Mouse (Mus musculus): Measurements from ENCODE around the gene Dazap1.
"Not testable (repeated sequence)": the region's sequence is repeated elsewhere in the genome, so short reads cannot be mapped to it uniquely, and the experiment has no call there.

Dazap1 gene

GRCm38 (mm10) chr10:80260642-80261584 is at the start of gene Dazap1, which contains the start of gene Gamt:
Gene Dazap1 (plus strand): TSS chr10:80261486.
Gene Gamt (minus strand): TSS chr10:80261012.
- in situ Hi-C loops (cut with MseI, MboI) = no loop called here

GRCm38 (mm10) chr10:80211547-80212103 is 49.7 kb upstream of the Dazap1 start:
- in situ Hi-C loops (cut with MseI, MboI) = not testable (repeated sequence)

GRCm38 (mm10) chr10:80215048-80215772 is 46.1 kb upstream of the Dazap1 start:
- in situ Hi-C loops (cut with MseI, MboI) = no loop called here

GRCm38 (mm10) chr10:80220676-80221075 is 40.6 kb upstream of the Dazap1 start:
- in situ Hi-C loops (cut with MseI, MboI) = no loop called here

DNA sequence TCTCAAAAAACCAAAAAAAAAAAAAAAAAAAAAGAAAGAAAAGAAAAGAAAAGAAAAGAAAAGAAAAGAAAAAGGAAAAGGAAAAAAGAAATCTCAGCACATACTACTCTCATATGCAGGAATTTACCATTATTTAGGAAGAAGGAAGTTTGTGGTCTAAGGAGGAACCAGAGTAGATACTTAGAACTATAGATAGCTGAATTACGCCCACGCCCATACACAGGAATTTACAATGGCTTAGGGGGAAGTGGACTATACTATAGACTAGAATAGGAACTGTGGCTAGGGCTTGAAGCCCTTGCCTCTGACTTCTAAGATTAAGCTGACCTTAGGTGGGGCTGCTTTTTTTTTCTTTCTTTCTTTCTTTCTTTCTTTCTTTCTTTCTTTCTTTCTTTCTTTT is 38.1 kb upstream of the Dazap1 start:
- in situ Hi-C loops (cut with MseI, MboI) = not testable (repeated sequence)

DNA sequence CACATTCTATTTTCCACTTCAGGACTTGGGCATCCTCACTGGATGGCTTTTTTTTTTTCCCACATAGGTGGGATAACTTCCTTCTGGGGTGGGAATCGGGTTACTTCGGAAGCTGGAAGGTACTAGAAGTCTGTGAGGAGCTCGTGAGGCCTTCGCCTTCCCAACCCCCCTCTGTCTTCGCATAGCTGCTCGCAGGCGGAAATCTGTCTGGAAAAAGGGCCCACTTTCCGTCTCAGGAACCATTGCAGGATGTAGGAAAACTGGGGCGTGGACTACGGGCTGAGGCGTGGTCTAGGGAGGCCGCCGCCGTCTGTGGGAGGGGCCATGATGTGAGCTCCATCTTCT is 35.2 kb upstream of the Dazap1 start:
- in situ Hi-C loops (cut with MseI, MboI) = no loop called here

DNA sequence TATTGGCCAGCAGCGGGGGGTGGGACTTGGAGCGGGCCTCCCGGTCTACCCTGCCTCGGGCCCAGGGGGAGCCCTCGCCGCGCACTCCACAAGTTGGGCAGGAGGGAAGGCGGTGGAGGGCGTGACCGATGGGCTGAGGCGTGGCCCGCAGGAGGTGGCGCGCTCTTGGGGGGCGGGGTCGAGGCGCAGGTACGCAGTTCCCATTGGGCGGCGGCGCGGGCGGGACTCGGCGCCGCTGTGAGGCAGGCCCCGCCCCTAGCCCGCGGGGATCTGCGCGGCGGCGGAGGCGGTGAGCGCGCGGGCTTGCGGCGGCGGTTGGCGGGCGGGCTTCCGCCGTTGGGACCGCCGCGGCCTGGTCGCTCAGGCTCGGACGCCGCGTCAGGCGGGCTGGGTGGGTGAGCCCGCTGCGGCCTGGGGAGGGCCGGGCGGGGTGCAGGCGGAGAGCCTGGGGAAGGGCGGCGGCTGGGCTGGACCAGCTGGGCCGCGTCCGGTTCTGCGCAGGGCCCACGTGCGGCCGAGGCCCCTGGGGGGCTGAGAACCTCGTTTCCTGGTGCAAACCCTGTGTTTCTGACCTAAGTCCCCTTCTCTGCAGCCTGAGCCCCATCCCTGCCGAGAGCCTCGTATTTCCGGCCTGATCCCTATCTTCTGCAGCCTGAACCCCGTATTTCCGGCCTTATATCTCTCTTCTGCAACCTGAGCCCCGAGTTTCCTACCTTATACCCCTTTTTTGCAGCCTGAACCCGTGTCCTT is 34.7 kb upstream of the Dazap1 start, which contains the start of gene Mum1:
Gene Mum1 (plus strand): TSS at position 19 of the 750 bp plus-strand sequence.
- in situ Hi-C loops (cut with MseI, MboI) = no loop called here

- in situ Hi-C loops (cut with MseI, MboI) = no loop called here
Observed at GRCm38 (mm10) chr10:80227166-80227539, 34.1 kb upstream of the Dazap1 start.

- in situ Hi-C loops (cut with MseI, MboI) = no loop called here
Observed at GRCm38 (mm10) chr10:80227877-80228775, 33.2 kb upstream of the Dazap1 start.

GRCm38 (mm10) chr10:80236145-80236825 is 25.0 kb upstream of the Dazap1 start:
- in situ Hi-C loops (cut with MseI, MboI) = no loop called here

- in situ Hi-C loops (cut with MseI, MboI) = no loop called here
Observed at GRCm38 (mm10) chr10:80237020-80237419, 24.3 kb upstream of the Dazap1 start.

DNA sequence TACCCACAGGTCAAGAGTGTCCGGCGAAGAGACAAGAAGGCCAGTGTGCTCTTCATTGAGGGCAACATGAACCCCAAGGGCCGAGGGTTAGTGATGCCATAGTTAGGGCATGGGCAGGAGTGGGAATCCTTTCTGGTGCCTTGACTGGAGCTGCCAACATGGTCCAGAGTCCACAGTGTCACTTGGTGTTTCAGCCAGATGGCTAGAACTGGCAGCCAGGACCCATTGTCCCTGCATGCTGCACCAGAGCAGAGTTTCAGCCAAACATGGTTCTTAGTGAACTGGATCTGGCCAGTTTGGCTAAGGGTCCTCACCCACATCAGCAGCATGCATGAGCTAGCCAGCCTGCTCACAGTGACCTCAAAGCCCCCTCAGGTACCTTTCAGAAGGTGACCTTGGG is 23.0 kb upstream of the Dazap1 start:
- in situ Hi-C loops (cut with MseI, MboI) = no loop called here

DNA sequence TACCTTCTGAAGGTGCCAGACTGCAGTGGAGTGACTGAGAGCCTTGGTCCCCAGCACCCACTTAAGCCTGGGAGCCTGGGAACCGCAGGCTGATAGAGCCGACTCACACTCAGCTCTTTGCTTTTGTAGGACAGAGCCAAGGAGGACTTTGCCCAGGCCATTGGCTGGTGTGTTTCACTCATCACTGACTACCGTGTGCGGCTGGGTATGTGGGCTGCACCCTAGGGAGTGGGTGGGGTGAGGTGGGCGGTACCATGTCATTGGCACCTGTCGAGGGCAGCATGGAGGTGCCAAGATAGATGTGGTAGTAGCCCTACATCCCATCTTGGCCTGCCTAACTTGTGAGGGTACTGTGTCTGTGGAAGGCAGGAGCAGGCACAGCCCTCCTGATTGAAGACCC is 21.5 kb upstream of the Dazap1 start:
- in situ Hi-C loops (cut with MseI, MboI) = loop anchor here in 1 of 2 experiments (5.0 kb wide), 1 partner anchor 37 kb away; no protein-coding TSS in a partner anchor

- in situ Hi-C loops (cut with MseI, MboI) = loop anchor here in 1 of 2 experiments (5.0 kb wide), 1 partner anchor 40 kb away; no protein-coding TSS in a partner anchor
Observed at GRCm38 (mm10) chr10:80242088-80242487, 19.2 kb upstream of the Dazap1 start.

DNA sequence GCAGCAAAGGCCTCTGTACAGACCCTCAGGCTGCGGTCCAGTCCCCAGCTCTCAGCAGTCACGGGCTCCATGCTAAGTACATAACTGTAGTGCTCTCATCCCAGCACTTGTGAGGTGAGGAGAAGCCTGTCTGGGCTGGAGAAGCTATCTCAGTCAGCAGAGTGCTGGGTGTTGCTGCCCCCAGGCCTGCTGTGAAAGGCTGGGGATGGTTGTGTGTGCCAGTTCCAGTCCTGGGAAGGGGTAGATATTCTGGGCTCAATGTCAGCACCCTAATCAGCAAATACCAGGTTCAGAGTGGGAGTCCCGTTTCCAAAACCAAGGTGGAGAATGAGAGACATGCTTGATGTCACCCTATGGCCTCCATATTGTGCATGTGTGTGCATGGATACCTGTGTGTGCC is 18.7 kb upstream of the Dazap1 start:
- in situ Hi-C loops (cut with MseI, MboI) = loop anchor here in 1 of 2 experiments (5.0 kb wide), 1 partner anchor 40 kb away; no protein-coding TSS in a partner anchor

DNA sequence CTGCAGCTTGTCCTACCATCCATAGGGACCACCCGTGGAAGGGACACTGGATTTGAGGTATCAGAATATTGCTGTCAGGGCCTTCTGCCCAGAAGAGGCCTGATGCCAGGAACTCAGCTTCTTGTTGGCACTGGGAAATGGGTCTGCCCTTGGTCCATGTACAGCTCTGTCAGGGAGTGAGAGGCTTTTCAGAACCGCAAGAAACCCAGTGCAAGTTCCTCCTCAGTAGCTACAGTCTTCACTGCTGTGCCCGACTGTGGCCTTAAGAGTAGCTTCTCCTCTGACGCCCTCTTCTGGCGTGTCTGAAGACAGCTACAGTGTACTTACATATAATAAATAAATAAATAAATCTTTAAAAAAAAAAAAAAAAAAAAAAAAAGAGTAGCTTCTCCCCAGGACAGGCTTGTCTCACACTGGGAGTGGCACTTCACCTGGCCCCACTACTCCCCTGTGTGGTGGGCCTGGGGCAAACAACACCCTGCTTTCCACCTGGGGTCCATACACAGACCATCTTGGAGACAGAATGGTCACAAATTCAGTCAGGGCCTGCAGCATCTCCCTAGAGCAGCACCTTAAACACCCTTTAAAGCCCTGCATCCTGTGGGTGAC is 16.4 kb upstream of the Dazap1 start:
- in situ Hi-C loops (cut with MseI, MboI) = loop anchor here (5.0 kb wide), 3 partner anchors 43 to 68 kb away; partner anchors contain the start of gene Efna2 (in 1 of the 2)

GRCm38 (mm10) chr10:80245600-80245999 is 15.7 kb upstream of the Dazap1 start:
- in situ Hi-C loops (cut with MseI, MboI) = loop anchor here (5.0 kb wide), 2 partner anchors 53 to 68 kb away; partner anchors contain the start of gene Efna2 (in 1 of the 2)

DNA sequence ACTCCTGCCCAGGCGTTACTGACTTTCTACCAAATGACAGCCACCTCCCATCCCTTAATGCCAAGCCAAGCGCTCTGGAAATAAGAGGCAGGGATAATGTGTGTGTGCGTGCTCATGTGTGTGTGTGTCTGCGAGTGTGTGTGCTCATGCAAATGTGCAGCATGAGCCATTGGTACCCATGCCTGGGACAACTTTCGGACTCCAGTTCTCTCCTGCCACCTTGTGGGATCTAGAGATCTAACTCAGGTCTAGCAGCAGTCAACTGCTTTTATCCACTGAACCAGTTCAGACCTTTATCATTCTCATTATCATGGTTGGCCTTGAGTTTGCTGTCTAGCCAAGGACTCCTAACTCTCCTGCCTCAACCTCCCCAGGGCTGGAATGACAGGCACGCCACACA is 13.4 kb upstream of the Dazap1 start:
- in situ Hi-C loops (cut with MseI, MboI) = loop anchor here (5.0 kb wide), 2 partner anchors 56 to 71 kb away; partner anchors contain the start of gene Efna2 (in 1 of the 2)

- in situ Hi-C loops (cut with MseI, MboI) = loop anchor here (5.0 kb wide), 2 partner anchors 56 to 71 kb away; partner anchors contain the start of gene Efna2 (in 1 of the 2)
Observed at GRCm38 (mm10) chr10:80248437-80248836, 12.8 kb upstream of the Dazap1 start.

Measured in mouse trophoblast stem cell (cell line).